Mouse (Mus musculus): ENCODE results near the gene Manbal.
A peak's percentile ranks its signal among the peaks of the same experiment; 100 is the strongest.

GRCm38 (mm10) chr2:157338663-157339062 lies 28.7 kb upstream of the Manbal start:
- peak; percentile 79; the same call in 1 of the 2 replicates for TF ChIP-seq ZC3H11A (IDR thresholded peaks at IDR 0.05; ENCODE audit: borderline replicate concordance, low read depth, low read length)
- no peak for TF ChIP-seq HCFC1 (IDR thresholded peaks at IDR 0.05; ENCODE audit: borderline replicate concordance, insufficient read depth, low read length)

All from ES-E14 (cell line).